Mouse (Mus musculus): ENCODE measurements at regions not wholly inside any gene's neighbourhood (a gene's known extent, or its start where the extent isn't known, plus 50 kb on each side); places are given as distances from the start of the nearest gene placed in this dataset.

GRCm38 (mm10) chr15:63079825-63080224 is 765.2 kb downstream of the Gsdmc2 start:
- H3K36me3 ChIP-seq: no peaks in the 10 kb centered on the region
- no peaks in the 10 kb centered on the region for H3K9me3 ChIP-seq
- H3K9ac ChIP-seq (replicated peaks): no peak overlapping the region
- 0 out of 2 replicates have a peak, but pooled peaks cover 3% of the 10 kb centered on the region for H3K4me1 ChIP-seq
- H3K27ac ChIP-seq (replicated peaks): no peak overlapping the region
- no peaks in the 10 kb centered on the region for H3K27me3 ChIP-seq
- H3K4me2 ChIP-seq (replicated peaks): no peak overlapping the region
- ATAC-seq (replicated peaks): peak; percentile 91
- H3K4me3 ChIP-seq: no peak overlapping the region
- whole genome bisulfite sequencing: 22% methylated on average over 4 of the region's 4 CpGs

GRCm38 (mm10) chr15:63071921-63072320 is 773.1 kb downstream of the Gsdmc2 start:
- 84% methylated on average over 4 of the region's 4 CpGs for WGBS
- no peak for ATAC-seq (replicated peaks)
- Histone ChIP-seq H3K36me3 (no peaks in the 10 kb centered on the region), H3K4me1 (no peaks in the 10 kb centered on the region), H3K9me3 (no peaks in the 10 kb centered on the region), H3K9ac (replicated peaks) (no peak overlapping the region), H3K27ac (replicated peaks) (no peak overlapping the region), H3K27me3 (no peaks in the 10 kb centered on the region), H3K4me3 (no peak overlapping the region), H3K4me2 (replicated peaks) (no peak overlapping the region)

- Histone ChIP-seq H3K4me1 (no peaks in the 10 kb centered on the region), H3K27ac (replicated peaks) (no peak overlapping the region), H3K9ac (replicated peaks) (no peak overlapping the region), H3K4me2 (replicated peaks) (no peak overlapping the region), H3K27me3 (no peaks in the 10 kb centered on the region), H3K36me3 (no peaks in the 10 kb centered on the region), H3K9me3 (no peaks in the 10 kb centered on the region), H3K4me3 (no peak overlapping the region)
- ATAC-seq (replicated peaks): no peak
- 87% methylated on average over 3 of the region's 3 CpGs for WGBS
Measured at GRCm38 (mm10) chr15:63067126-63067525, 777.9 kb downstream of the Gsdmc2 start.

- Histone ChIP-seq H3K4me1 (no peaks in the 10 kb centered on the region), H3K4me3 (no peak overlapping the region), H3K9me3 (no peaks in the 10 kb centered on the region), H3K36me3 (no peaks in the 10 kb centered on the region), H3K4me2 (replicated peaks) (no peak overlapping the region), H3K27me3 (no peaks in the 10 kb centered on the region), H3K9ac (replicated peaks) (no peak overlapping the region), H3K27ac (replicated peaks) (no peak overlapping the region)
- 81% methylated on average over 2 of the region's 2 CpGs for WGBS
- ATAC-seq (replicated peaks): no peak
Measured at GRCm38 (mm10) chr15:63066020-63066439, 778.9 kb downstream of the Gsdmc2 start.

GRCm38 (mm10) chr15:63061891-63062290 is 783.1 kb downstream of the Gsdmc2 start:
- Histone ChIP-seq H3K36me3 (no peaks in the 10 kb centered on the region), H3K9ac (replicated peaks) (no peak overlapping the region), H3K4me1 (no peaks in the 10 kb centered on the region), H3K27ac (replicated peaks) (no peak overlapping the region), H3K9me3 (no peaks in the 10 kb centered on the region), H3K4me3 (no peak overlapping the region), H3K4me2 (replicated peaks) (no peak overlapping the region), H3K27me3 (no peaks in the 10 kb centered on the region)
- no peak for ATAC-seq (replicated peaks)
- WGBS: 85% methylated on average over 3 of the region's 3 CpGs

GRCm38 (mm10) chr15:63060826-63061225 is 784.2 kb downstream of the Gsdmc2 start:
- no peak overlapping the region for H3K27ac ChIP-seq (replicated peaks)
- no peaks in the 10 kb centered on the region for H3K27me3 ChIP-seq
- H3K9ac ChIP-seq (replicated peaks): no peak overlapping the region
- ATAC-seq (replicated peaks): no peak
- no peak overlapping the region for H3K4me2 ChIP-seq (replicated peaks)
- WGBS: 94% methylated on average over 3 of the region's 3 CpGs
- no peaks in the 10 kb centered on the region for H3K36me3 ChIP-seq
- H3K4me3 ChIP-seq: no peak overlapping the region
- no peaks in the 10 kb centered on the region for H3K9me3 ChIP-seq
- H3K4me1 ChIP-seq: no peaks in the 10 kb centered on the region

- H3K4me3 ChIP-seq: no peak overlapping the region
- H3K36me3 ChIP-seq: no peaks in the 10 kb centered on the region
- H3K27me3 ChIP-seq: no peaks in the 10 kb centered on the region
- ATAC-seq (replicated peaks): no peak
- H3K4me2 ChIP-seq (replicated peaks): no peak overlapping the region
- 7% methylated on average over 3 of the region's 3 CpGs for WGBS
- no peaks in the 10 kb centered on the region for H3K9me3 ChIP-seq
- H3K27ac ChIP-seq (replicated peaks): no peak overlapping the region
- no peak overlapping the region for H3K9ac ChIP-seq (replicated peaks)
- H3K4me1 ChIP-seq: no peaks in the 10 kb centered on the region
Measured at GRCm38 (mm10) chr15:63052570-63053255, 792.3 kb downstream of the Gsdmc2 start.

GRCm38 (mm10) chr15:63050033-63050432 is 794.9 kb downstream of the Gsdmc2 start:
- Histone ChIP-seq H3K36me3 (no peaks in the 10 kb centered on the region), H3K4me1 (no peaks in the 10 kb centered on the region), H3K9ac (replicated peaks) (no peak overlapping the region), H3K4me2 (replicated peaks) (no peak overlapping the region), H3K9me3 (no peaks in the 10 kb centered on the region), H3K4me3 (no peak overlapping the region), H3K27me3 (no peaks in the 10 kb centered on the region), H3K27ac (replicated peaks) (no peak overlapping the region)
- WGBS: 86% methylated on average over 1 of the region's 1 CpGs
- no peak for ATAC-seq (replicated peaks)

- Histone ChIP-seq H3K27ac (replicated peaks) (no peak overlapping the region), H3K4me1 (no peaks in the 10 kb centered on the region)
Measured at GRCm38 (mm10) chr15:63042367-63042766, 802.6 kb downstream of the Gsdmc2 start.

GRCm38 (mm10) chr15:63036241-63036640 is 808.7 kb downstream of the Gsdmc2 start:
- no peak overlapping the region for H3K4me3 ChIP-seq
- no peak overlapping the region for H3K27ac ChIP-seq (replicated peaks)
- H3K9me3 ChIP-seq: no peaks in the 10 kb centered on the region
- H3K4me2 ChIP-seq (replicated peaks): no peak overlapping the region
- no peaks in the 10 kb centered on the region for H3K27me3 ChIP-seq
- H3K4me1 ChIP-seq: no peaks in the 10 kb centered on the region
- H3K9ac ChIP-seq (replicated peaks): no peak overlapping the region
- ATAC-seq (replicated peaks): no peak
- H3K36me3 ChIP-seq: no peaks in the 10 kb centered on the region
- WGBS: 88% methylated on average over 7 of the region's 7 CpGs

More at GRCm38 (mm10) chr15:63042367-63042766, 802.6 kb downstream of the Gsdmc2 start:
- H3K4me3 ChIP-seq: no peak overlapping the region
- no peak overlapping the region for H3K9ac ChIP-seq (replicated peaks)
- H3K9me3 ChIP-seq: no peaks in the 10 kb centered on the region
- no peak for ATAC-seq (replicated peaks)
- no peak overlapping the region for H3K4me2 ChIP-seq (replicated peaks)
- H3K36me3 ChIP-seq: no peaks in the 10 kb centered on the region
- no peaks in the 10 kb centered on the region for H3K27me3 ChIP-seq

- Histone ChIP-seq H3K27me3 (no peaks in the 10 kb centered on the region), H3K9me3 (no peaks in the 10 kb centered on the region), H3K9ac (replicated peaks) (no peak overlapping the region), H3K27ac (replicated peaks) (no peak overlapping the region), H3K36me3 (no peaks in the 10 kb centered on the region), H3K4me1 (no peaks in the 10 kb centered on the region), H3K4me2 (replicated peaks) (no peak overlapping the region), H3K4me3 (no peak overlapping the region)
- 74% methylated on average over 2 of the region's 2 CpGs for WGBS
- no peak for ATAC-seq (replicated peaks)
Measured at GRCm38 (mm10) chr15:63020826-63021225, 824.2 kb downstream of the Gsdmc2 start.

- no peak overlapping the region for H3K27ac ChIP-seq (replicated peaks)
- H3K9ac ChIP-seq (replicated peaks): no peak overlapping the region
- WGBS: 74% methylated on average over 3 of the region's 3 CpGs
- no peaks in the 10 kb centered on the region for H3K27me3 ChIP-seq
- no peak overlapping the region for H3K4me3 ChIP-seq
- ATAC-seq (replicated peaks): no peak
- H3K4me1 ChIP-seq: no peaks in the 10 kb centered on the region
- no peak overlapping the region for H3K4me2 ChIP-seq (replicated peaks)
- H3K9me3 ChIP-seq: no peaks in the 10 kb centered on the region
- no peaks in the 10 kb centered on the region for H3K36me3 ChIP-seq
Measured at GRCm38 (mm10) chr15:63017966-63018365, 827.0 kb downstream of the Gsdmc2 start.

Data from forebrain, embryonic 15.5 days (tissue).